Mouse (Mus musculus) left cerebral cortex, adult 2 months (tissue): ENCODE data around the gene Rapgef4. TPM values are rescaled to one million over a fixed set of nuclear protein-coding genes. Genes with fewer than 3 reads are reported as not detected.

Source experiments
- DNase-seq, 2 experiments: peaks; one replicate each; pipeline ENCODE4 v3.0.0; 2021 to 2022; ENCODE audit warnings: low spot score in 2 of 2, mixed read lengths in 1 of 2; ENCODE audit errors: extremely low spot score in 1 of 2
- H3K27ac ChIP-seq: fragments of 200-600 bp; 2 replicates; pipeline ENCODE4 v1.8.1; 2022
- H3K4me3 ChIP-seq: fragments of 200-600 bp; 2 replicates; pipeline ENCODE4 v1.8.1; 2022
- CTCF ChIP-seq: fragments of 200-600 bp; IDR thresholded peaks from 2 replicates; pipeline ENCODE4 v1.8.1; 2022; ENCODE audit warnings: antibody characterized with exemption, mild to moderate bottlenecking, moderate library complexity
- intact Hi-C: fragments of 180-260 bp; cut with DNase I; formaldehyde crosslinking; loops from one replicate; pipeline ENCODE4 v1.15.1; 2025
- total RNA-seq, 2 experiments: library from RNA; stranded (reverse); gene quantifications; 2 replicates each; pipeline ENCODE4 v1.2.3; 2021

The Rapgef4 gene
- total RNA-seq, 2 experiments from 2014 or later: 442 to 451 TPM

DNA sequence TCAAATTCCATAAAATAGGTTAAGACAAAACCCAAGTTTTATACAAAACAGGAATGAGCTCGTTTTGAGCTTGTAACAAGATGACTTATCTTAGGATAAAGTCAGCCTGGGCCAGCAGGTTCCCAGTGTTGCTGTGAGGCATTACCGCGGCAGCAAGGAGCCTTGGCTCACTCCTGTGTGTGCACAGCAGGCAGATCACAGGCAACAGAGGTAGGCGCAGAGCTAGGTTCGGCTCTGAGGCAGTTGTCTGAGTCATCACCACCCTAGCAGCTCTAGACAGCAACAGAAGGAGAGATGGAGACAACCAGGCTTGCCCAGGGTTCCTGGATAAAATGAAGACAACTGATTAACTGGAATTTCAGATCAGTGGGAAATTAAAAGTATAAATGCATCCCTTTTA lies 35.0 kb downstream of the Rapgef4 start:
- peak in 1 of 2 experiments; percentile 63 for DNase-seq
- peak overlapping the region; percentile 44; the same call in 1 of the 2 replicates for H3K27ac ChIP-seq
- TF ChIP-seq CTCF: no peak
- H3K4me3 ChIP-seq: no peak overlapping the region
- intact Hi-C loops: no loop called here

DNA sequence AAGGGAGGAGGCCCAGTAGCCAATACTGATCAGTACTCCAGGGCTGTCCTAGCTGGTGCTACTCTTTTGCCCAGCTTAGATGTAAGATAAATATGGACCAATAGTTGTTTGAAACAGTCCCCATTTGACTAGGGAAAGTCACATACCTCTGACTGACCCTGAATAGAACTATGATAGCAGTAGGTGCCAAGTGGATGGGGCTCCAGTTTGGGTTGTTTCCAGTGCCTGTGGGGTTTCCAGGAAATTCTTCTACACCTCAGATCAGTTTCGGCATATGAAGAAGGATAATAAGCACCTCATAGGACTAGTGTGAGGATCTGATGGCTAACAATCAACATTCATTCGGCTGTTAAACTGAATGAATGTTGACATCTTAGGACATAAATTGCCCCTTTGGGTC lies 36.1 kb downstream of the Rapgef4 start:
- Histone ChIP-seq H3K27ac (no peak overlapping the region; the same call in 1 of the 2 replicates), H3K4me3 (no peak overlapping the region)
- no peak for DNase-seq
- intact Hi-C loops: no loop called here
- TF ChIP-seq CTCF: no peak

DNA sequence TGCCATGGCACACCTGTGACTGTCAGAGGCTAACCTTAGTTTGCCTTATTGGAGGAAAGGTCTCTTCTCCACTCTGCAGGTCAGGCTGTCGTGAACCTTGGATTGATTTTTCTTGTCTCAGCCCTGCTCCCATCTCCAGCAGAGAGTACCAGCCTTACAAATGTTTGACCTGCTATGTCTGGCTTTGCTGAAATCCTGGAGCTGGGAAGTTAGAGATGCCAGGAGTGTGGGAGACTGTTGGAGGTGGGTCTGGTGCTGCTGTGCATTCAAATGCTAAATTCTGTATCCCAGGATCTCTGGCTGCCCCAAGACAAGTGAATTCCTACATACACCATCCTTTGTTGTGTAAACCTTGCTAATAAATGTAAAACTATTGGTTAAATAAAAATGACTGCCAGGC lies 37.7 kb downstream of the Rapgef4 start:
- intact Hi-C loops: no loop called here
- no peak for DNase-seq
- Histone ChIP-seq H3K4me3 (no peak overlapping the region), H3K27ac (no peak overlapping the region)
- no peak for TF ChIP-seq CTCF

DNA sequence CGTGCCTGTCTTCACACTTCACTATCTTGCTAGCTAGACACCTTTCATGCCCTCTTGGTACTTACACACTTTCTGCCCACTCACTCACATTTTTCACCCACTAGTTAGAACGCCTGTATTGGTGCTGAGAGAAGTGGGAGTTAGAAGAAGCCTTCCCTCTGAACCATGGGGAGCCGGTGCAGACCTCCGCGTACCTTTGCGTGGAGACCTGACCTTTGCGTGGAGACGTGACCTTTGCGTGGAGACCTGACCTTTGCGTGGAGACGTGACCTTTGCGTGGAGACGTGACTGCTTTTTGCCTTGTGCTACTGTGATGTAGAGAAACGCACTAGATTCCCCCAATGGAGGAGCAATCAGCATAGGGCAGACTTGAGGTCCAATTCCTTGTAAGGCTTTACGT lies 39.7 kb downstream of the Rapgef4 start:
- no peak overlapping the region for H3K4me3 ChIP-seq
- no peak for DNase-seq
- H3K27ac ChIP-seq: no peak overlapping the region
- intact Hi-C loops: no loop called here
- no peak for TF ChIP-seq CTCF

DNA sequence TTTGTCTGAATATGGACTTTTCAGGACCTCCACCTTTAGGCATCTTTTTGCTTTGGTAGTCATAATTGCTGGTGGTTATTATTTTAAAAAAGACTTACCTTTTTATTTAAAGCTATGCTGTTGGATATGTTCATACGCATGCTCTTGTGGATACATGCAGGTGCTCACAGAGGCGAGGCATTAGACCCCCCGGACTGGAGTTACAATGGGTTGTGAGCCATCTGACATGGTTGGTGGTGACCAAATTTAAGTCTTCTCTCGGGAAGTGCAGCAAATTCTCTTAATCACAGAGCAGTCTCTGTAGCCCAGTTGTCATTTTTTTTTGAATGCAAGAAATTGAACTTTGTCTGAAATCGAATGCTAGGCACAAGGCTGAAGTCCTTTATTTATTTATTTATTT lies 40.4 kb downstream of the Rapgef4 start:
- Histone ChIP-seq H3K4me3 (no peak overlapping the region), H3K27ac (no peak overlapping the region)
- no peak for TF ChIP-seq CTCF
- intact Hi-C loops: no loop called here
- no peak for DNase-seq

DNA sequence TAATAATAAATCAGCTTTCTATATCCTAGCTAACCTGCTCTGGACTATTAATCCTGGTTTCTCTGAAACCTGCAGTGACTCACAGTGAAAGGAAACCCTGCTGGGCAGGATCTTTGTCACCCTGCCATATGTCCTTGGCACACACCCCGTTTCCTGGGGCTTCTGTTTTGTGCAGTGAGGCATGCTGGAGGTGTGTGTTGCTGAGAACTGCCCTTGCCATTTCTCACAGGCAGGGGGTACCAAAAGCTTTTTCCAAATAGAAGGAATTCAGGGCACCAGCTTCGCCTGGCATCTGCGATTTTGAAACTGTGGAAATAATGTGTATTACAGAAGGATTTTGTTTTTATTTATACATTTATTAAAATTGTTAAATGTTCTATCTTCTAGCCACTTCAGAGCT lies 40.8 kb downstream of the Rapgef4 start:
- no peak; the same call in 1 of the 2 replicates for TF ChIP-seq CTCF
- H3K27ac ChIP-seq: no peak overlapping the region
- H3K4me3 ChIP-seq: no peak overlapping the region
- no peak for DNase-seq
- intact Hi-C loops: no loop called here

DNA sequence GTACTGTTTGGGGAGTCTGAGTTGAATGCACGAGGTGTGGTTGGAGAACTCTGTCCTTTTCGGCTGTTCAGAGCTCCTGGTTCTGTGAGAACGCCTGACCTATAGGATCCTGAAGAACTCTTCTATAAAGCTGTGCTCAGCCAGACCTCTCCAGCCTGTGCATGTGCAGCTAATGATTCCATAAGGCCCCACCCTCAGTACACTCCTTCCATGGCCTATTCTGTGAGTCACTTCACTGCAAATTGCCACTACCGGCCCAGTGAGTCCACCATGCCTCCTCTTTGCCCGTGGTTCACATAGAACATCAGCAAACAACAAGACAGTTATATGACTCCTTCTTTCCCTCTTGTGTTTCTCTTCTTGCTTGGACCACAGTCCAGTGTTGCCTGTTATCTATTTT lies 42.8 kb downstream of the Rapgef4 start:
- no peak for DNase-seq
- TF ChIP-seq CTCF: no peak
- H3K27ac ChIP-seq: no peak overlapping the region
- intact Hi-C loops: no loop called here
- no peak overlapping the region for H3K4me3 ChIP-seq

DNA sequence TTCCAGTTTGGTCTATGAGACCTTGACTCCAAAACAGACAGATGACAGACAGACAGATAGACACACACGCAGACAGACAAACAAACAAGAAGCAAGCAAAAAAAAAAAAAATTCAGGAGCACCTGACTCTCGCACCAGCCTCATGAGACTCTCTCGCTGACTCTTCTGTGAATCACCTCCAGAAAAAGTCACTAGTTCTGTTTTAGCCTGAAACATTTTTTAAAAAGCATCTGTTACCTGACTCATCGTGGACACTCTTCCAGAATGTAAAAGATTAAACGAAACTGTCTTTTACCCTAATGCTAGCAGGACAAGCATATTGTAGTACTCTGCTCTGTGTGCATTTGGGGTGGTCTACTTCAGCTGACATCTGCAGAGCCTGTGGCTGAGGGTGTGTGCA lies 44.6 kb downstream of the Rapgef4 start:
- H3K4me3 ChIP-seq: no peak overlapping the region
- intact Hi-C loops: no loop called here
- H3K27ac ChIP-seq: no peak overlapping the region
- DNase-seq: no peak
- no peak for TF ChIP-seq CTCF

DNA sequence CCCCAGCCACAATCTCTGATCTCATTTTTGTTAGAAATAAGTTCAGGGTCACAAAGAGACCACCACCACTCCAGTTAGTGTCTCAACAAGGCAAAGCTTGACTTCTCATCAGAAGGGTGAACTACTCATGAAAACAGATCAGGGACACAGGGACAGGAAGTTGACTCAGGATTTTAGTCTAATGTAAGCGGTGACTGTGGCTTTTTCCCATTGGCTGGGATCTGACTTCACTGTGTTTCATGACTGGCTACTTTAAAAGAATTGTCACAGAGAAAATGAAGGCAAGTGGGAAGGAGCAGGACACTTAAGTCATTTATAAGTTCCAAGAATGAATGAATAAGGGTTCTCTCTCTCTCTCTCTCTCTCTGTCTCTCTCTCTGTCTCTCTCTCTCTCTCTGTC lies 45.5 kb downstream of the Rapgef4 start:
- no peak overlapping the region for H3K4me3 ChIP-seq
- no peak for DNase-seq
- no peak for TF ChIP-seq CTCF
- H3K27ac ChIP-seq: no peak overlapping the region
- intact Hi-C loops: no loop called here

DNA sequence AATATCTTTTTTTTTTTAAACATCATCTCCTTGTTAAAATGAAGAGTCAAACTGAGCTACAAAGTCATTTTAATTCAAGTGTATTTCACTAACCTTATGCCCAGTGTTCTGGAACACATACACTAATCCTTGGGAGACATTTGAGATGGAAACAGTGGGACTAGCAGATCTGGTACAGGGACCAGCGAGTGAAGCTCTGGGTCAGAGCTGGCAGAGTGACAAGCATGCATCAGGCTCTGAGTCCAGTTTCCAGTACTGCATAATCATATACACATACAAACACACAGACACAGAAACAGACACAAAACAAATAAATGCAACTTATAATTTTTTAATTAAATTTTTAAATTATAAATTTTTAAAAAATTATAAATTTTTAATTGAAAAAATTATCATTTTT lies 48.0 kb downstream of the Rapgef4 start:
- DNase-seq: no peak
- intact Hi-C loops: no loop called here
- no peak overlapping the region for H3K27ac ChIP-seq
- no peak overlapping the region for H3K4me3 ChIP-seq
- no peak for TF ChIP-seq CTCF

DNA sequence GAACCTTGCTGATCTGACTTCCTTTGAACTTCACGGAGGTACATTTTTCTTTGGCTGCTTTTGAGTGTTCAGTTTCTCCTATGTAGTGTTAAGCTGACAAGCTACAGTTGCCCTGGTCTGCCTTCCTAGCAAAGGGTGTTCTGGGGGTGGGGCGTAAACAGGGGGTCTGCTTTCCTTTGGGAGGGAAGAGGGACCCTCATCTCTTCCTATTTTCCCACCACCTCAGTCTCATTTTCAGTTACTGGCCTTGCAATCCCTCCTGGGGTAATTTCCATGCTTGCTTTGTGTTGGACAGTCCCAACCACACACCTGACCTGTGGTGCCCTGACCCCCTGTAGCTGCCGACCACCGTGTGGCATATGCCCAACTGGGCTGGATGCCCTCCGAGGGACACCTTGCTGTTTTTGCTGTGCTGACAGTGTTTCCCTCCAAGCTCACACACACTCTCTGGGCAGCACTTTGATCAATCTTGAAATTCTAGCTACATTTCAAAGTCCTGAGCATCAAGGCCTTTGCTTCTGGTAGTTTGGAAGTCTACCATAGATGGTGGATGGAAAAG lies 48.6 kb downstream of the Rapgef4 start:
- TF ChIP-seq CTCF: no peak
- no peak overlapping the region for H3K4me3 ChIP-seq
- H3K27ac ChIP-seq: no peak overlapping the region
- intact Hi-C loops: loop anchor here (2.0 kb wide), 1 partner anchor 41 kb away; no protein-coding TSS in a partner anchor
- no peak for DNase-seq

DNA sequence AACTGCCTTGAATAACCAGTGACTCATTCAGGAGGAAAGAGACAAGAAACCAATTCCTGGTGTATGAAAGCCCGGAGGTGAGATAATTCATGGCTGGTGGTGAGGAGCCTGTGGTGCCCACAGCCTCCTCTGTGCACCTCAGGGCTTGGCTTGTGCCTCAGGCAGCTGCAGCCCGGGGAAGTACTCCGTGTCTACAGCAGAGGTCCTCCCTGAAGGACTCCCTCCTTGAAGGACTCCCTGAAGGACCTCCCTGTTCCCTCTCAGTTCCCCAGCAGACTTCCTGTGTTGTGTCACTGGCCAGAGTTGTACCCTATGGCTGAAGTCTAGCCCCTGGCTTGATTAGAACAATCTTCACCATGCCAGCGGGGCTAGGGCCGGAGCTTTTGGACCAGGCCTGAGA lies 50.7 kb downstream of the Rapgef4 start:
- no peak for DNase-seq
- no peak for TF ChIP-seq CTCF
- H3K27ac ChIP-seq: peak overlapping the region; percentile 51
- intact Hi-C loops: loop anchor here (2.0 kb wide), 1 partner anchor 43 kb away; no protein-coding TSS in a partner anchor
- H3K4me3 ChIP-seq: no peak overlapping the region

DNA sequence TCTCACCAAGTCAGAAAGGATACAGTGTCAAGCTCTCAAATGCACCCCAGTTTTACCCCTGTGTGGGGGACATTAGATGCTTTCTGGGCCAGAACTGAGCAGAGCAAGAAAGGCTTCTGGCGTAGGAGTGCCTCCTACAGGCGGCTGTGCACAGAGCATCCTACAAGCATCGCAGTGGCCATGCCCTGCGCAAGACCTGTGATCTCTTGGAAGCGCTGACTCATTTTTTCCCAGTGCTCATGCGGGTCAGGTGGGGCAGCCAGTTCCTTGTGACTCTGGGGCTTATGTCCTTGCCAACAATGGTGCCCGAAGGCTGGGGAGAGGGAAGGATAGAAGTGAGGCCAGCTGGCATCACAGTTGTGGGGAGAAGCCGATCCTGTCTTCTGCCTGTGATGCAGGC lies 54.6 kb downstream of the Rapgef4 start:
- no peak overlapping the region; the same call in 1 of the 2 replicates for H3K27ac ChIP-seq
- intact Hi-C loops: loop anchor here (2.0 to 5.0 kb wide), 6 partner anchors 73 to 1242 kb away; no protein-coding TSS in a partner anchor
- peak in 1 of 2 experiments; percentile 56 for DNase-seq

More for the DNA sequence above, 54.6 kb downstream of the Rapgef4 start:
- TF ChIP-seq CTCF: peak; percentile 70
- no peak overlapping the region for H3K4me3 ChIP-seq
